Mouse (Mus musculus) liver, embryonic 13.5 days (tissue): ENCODE measurements around the gene Ceacam16. TPM values are rescaled to one million over a fixed set of nuclear protein-coding genes. Genes with fewer than 3 reads are reported as not detected.

Experiments used
- ATAC-seq: fragments of 200-750 bp; cut with Nextera tagmentation; 2 replicates; pipeline ENCODE4 v1.8.0; 2017; ENCODE audit warnings: low read depth, mild to moderate bottlenecking, moderate number of reproducible peaks, moderate library complexity
- DNase-seq: peaks from one replicate; pipeline ENCODE4 v3.0.0; 2022
- H3K27ac ChIP-seq: fragments of 300-500 bp; sonication (generic); 2 replicates; pipeline ENCODE4 v1.5.1; 2015; ENCODE audit warnings: moderate library complexity, mild to moderate bottlenecking, inconsistent platforms
- H3K27me3 ChIP-seq: fragments of 300-500 bp; sonication (generic); 2 replicates; pipeline ENCODE4 v1.6.1; 2015; ENCODE audit warnings: mild to moderate bottlenecking, inconsistent platforms
- H3K36me3 ChIP-seq: fragments of 300-500 bp; sonication (generic); 2 replicates; pipeline ENCODE4 v1.6.1; 2015; ENCODE audit warnings: mild to moderate bottlenecking, inconsistent platforms
- H3K4me1 ChIP-seq: fragments of 300-500 bp; sonication (generic); replicated peaks from 2 replicates; pipeline ENCODE4 v1.6.1; 2015; ENCODE audit warnings: inconsistent platforms
- H3K4me2 ChIP-seq: fragments of 300-500 bp; sonication (generic); 2 replicates; pipeline ENCODE4 v1.6.1; 2015; ENCODE audit warnings: inconsistent platforms, mild to moderate bottlenecking, moderate library complexity
- H3K4me3 ChIP-seq: fragments of 300-500 bp; sonication (generic); replicated peaks from 2 replicates; pipeline ENCODE4 v1.5.1; 2015; ENCODE audit warnings: mild to moderate bottlenecking, inconsistent platforms
- H3K9ac ChIP-seq: fragments of 300-500 bp; sonication (generic); 2 replicates; pipeline ENCODE4 v1.6.1; 2015; ENCODE audit warnings: mild to moderate bottlenecking, inconsistent platforms
- H3K9me3 ChIP-seq: fragments of 300-500 bp; sonication (generic); replicated peaks from 2 replicates; pipeline ENCODE4 v1.6.1; 2016; ENCODE audit warnings: inconsistent platforms
- WGBS: fragments of 180-500 bp; shearing (Covaris S2); methylation state at CpG from one replicate; pipeline ENCODE4 v1.1.7; 2015; ENCODE audit not compliant: insufficient replicate concordance; 5-methylcytosine and 5-hydroxymethylcytosine counted together
- polyA plus RNA-seq: library from polyadenylated mRNA; unstranded; fragments of >200 nt; fragmentation: Nextera tagmentation; extraction: Ambion mirVana; gene quantifications from 2 replicates; pipeline ENCODE4 v1.2.1, GENCODE M21; 2015

The Ceacam16 gene
- polyA plus RNA-seq, 1 experiment from 2014 or later = not detected

DNA sequence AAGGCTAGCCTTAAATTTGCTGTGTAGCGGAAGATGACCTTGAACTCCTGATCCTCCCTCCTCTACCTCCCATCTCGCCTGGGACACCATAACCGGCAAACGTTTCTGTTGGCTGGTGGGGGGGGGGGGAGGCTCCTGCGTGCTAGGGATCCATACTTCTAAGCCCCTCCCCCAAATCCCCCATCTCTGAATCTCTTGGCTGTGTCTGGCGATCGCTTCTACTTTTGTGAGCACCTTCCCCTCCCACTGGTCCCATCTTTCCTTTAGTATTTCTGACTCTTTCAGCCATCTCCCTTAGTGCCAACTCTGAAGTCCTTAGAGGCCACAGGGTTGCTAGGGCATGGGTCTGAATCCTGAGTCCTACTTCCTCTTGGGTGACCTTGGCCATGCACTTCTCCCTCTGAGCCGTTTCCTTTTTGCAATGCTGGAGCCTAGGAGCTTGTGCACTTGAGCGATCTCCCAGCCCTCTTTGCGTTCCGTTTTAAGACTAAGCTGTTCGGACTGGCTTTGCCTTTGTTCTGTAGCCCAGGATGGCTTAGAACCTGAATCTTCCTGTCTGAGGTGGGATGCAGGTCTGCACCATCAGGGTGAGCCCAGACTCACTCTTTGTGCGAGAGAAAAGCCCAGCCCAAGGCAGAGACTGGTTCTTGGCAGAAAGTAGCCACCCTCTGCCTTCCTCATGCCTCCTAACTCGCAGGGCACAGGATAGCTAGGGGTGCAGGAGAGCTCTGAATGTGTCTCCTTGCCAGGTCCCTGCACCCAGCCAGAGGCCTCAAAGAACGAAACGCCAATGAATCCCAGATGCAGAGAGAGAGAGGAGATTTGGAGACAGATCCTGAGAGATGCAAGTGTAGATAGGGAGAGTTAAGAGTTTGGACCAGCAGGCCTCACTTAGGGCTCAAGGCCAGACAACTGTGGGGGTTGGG is 37.6 kb downstream of the Ceacam16 start:
- Histone ChIP-seq H3K4me2 (peak overlapping the region; percentile 66), H3K9me3 (0 out of 2 replicates have a peak, but pooled peaks cover 3% of the 10 kb centered on the region), H3K27ac (peak overlapping the region; percentile 84), H3K9ac (no peak overlapping the region), H3K4me3 (peak overlapping the region; percentile 59; the same call in 1 of the 2 replicates), H3K4me1 (peaks cover 33% of the 10 kb centered on the region), H3K27me3 (peaks cover 34% of the 10 kb centered on the region), H3K36me3 (peaks cover 6% of the 10 kb centered on the region; the same call in 1 of the 2 replicates)
- DNase-seq (no peak), ATAC-seq (peak; percentile 29)
- WGBS = 12% methylated on average over 16 of the region's 16 CpGs

DNA sequence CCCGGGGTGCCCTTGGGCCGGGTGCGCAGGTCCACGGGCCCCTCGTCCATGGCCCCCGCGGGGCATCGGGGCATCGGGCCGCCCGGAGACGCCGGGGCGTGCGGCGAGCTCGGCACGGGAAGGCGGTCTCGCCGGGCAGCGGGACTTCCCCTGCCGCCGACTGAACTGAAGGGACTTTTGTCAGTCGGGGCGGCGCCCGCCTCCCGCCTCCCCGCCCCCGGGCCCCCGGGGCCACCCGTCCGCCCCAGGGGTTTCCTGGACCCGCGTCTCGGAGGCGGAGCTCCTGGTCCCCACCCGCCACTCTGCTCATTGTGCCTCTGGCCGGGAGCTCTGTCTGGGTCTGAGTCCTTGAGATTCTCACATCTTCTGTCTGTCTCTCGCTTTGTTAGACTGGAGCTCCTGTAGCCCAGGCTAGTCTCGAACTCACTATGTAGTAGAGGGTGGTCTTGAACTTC is 38.5 kb downstream of the Ceacam16 start, which contains the start of gene Bcl3:
Bcl3 (minus strand) TSS at position 167 of the 455 bp plus-strand sequence.
- under 1% methylated on average over 37 of the region's 42 CpGs for WGBS
- H3K4me2 ChIP-seq = peak within 1 kb of the TSS; percentile 66
- H3K36me3 ChIP-seq = peaks cover 6% of the 10 kb centered on the region; the same call in 1 of the 2 replicates
- H3K9ac ChIP-seq = peak within 1 kb of the TSS; percentile 67
- peak within 1 kb of the TSS; percentile 59 for H3K4me3 ChIP-seq
- H3K27ac ChIP-seq = peak within 1 kb of the TSS; percentile 84
- ATAC-seq (no peak), DNase-seq (no peak)
- peaks cover 37% of the 10 kb centered on the region for H3K27me3 ChIP-seq
- peaks cover 42% of the 10 kb centered on the region for H3K4me1 ChIP-seq
- H3K9me3 ChIP-seq = 0 out of 2 replicates have a peak, but pooled peaks cover 3% of the 10 kb centered on the region

DNA sequence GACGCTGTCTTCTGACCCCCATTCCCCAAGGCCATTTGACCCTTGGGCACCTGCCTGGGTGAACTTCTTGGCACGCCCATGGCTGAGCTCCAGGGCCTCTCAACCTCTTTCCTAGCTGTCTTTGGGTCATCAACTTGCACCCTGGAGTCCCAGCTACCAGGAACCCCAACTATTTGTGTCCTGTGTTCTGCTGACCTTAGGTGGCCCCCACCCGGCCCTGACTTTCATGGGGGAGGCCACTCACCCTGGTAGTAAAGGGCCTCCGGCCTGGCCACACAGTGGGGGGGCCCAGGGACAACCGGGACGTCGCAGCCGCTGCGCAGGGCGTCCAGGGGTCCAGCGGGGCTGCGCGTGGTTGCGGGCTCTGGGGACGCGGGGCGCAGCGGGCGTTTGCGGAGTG is 38.9 kb downstream of the Ceacam16 start:
- H3K4me1 ChIP-seq = peaks cover 46% of the 10 kb centered on the region
- peak overlapping the region; percentile 66 for H3K4me2 ChIP-seq
- H3K27ac ChIP-seq = peak overlapping the region; percentile 55
- no peak for DNase-seq
- H3K9ac ChIP-seq = peak overlapping the region; percentile 67
- H3K27me3 ChIP-seq = peaks cover 42% of the 10 kb centered on the region
- WGBS = 5% methylated on average over 20 of the region's 20 CpGs
- no peak for ATAC-seq
- peaks cover 6% of the 10 kb centered on the region; the same call in 1 of the 2 replicates for H3K36me3 ChIP-seq
- 0 out of 2 replicates have a peak, but pooled peaks cover 3% of the 10 kb centered on the region for H3K9me3 ChIP-seq
- peak overlapping the region; percentile 59 for H3K4me3 ChIP-seq

DNA sequence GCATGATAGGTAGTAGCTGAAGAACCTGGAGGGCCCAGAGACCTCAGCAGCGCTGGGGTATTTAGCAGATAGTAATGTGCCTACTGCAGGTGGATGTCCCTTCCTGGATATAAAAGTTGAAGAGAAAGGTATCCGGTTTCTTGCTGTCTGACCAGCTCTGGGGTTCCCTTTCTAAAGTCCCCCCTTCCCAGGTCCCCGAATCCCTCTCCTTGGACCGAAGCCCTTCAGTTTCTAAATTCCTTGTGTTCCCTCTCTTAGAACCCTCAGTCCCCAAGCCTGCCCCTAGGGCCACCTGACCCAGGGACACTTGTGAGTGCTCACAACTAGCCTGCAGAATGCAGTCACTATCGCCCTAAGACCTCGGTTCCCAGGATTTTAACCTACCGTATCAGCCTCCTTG is 39.5 kb downstream of the Ceacam16 start:
- 0 out of 2 replicates have a peak, but pooled peaks cover 3% of the 10 kb centered on the region for H3K9me3 ChIP-seq
- WGBS = 58% methylated on average over 7 of the region's 7 CpGs
- no peak overlapping the region for H3K9ac ChIP-seq
- H3K36me3 ChIP-seq = peaks cover 6% of the 10 kb centered on the region; the same call in 1 of the 2 replicates
- DNase-seq (no peak), ATAC-seq (no peak)
- peaks cover 47% of the 10 kb centered on the region for H3K27me3 ChIP-seq
- H3K27ac ChIP-seq = no peak overlapping the region
- peak overlapping the region; percentile 59 for H3K4me3 ChIP-seq
- peaks cover 48% of the 10 kb centered on the region for H3K4me1 ChIP-seq
- H3K4me2 ChIP-seq = peak overlapping the region; percentile 66

DNA sequence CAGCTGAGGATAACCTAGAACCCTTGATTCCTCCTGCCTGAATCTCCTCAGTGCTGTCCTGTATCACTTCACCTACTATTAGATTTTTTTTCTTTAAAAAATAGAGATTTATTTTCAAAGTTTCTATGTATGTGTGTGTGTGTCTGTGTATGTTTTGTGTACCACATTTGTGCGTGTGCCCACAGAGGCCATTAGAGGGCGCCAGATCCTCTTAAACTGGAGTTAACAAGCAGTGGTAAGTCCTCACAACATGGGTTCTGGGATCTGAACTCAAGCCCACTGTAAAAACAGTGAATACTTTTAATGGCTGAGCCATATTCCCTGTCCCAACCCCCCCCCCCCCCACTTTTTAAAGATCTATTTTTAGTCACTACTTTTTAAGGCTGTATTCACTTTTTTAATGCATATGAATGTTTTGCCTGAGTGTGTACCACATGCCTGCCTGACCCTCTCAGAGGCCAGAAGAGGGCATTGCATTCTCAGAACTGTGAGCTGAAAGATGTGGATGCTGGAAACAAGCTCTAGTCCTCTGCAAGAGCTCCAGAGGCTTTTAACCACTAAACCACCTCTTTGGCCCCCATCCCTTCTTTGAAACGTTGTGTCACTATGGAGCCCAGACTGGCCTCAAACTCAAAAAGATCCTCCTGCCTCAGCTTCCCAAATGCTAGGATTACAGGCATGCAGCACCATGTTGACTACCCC is 40.6 kb downstream of the Ceacam16 start:
- peaks cover 59% of the 10 kb centered on the region for H3K27me3 ChIP-seq
- H3K9ac ChIP-seq = no peak overlapping the region
- no peak overlapping the region for H3K27ac ChIP-seq
- DNase-seq (no peak), ATAC-seq (no peak)
- no peak overlapping the region for H3K4me3 ChIP-seq
- peaks cover 6% of the 10 kb centered on the region; the same call in 1 of the 2 replicates for H3K36me3 ChIP-seq
- 0 out of 2 replicates have a peak, but pooled peaks cover 3% of the 10 kb centered on the region for H3K9me3 ChIP-seq
- 60% methylated on average over 3 of the region's 3 CpGs for WGBS
- peaks cover 59% of the 10 kb centered on the region for H3K4me1 ChIP-seq
- no peak overlapping the region for H3K4me2 ChIP-seq

DNA sequence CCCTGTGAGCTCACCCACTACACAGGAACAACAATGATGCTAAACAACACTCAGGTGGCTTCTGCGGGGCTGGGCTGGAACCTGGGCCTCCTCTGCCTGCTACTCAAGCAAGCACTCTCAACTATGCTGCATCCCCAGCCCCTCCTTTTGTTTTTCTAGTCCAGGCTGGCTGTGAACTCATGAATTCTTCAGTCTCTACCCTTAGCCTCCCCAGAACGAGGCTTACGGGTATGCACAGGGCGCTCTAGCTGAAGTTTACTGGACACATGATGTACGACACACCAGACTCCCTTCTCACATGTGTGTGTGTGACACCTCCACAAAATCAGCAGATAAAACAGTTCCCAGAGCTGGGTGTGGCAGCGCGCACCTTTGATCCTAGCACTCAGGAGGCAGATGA is 42.2 kb downstream of the Ceacam16 start:
- 70% methylated on average over 7 of the region's 7 CpGs for WGBS
- H3K9me3 ChIP-seq = 0 out of 2 replicates have a peak, but pooled peaks cover 3% of the 10 kb centered on the region
- peaks cover 54% of the 10 kb centered on the region for H3K27me3 ChIP-seq
- H3K36me3 ChIP-seq = peaks cover 6% of the 10 kb centered on the region; the same call in 1 of the 2 replicates
- no peak overlapping the region for H3K27ac ChIP-seq
- H3K4me3 ChIP-seq = no peak overlapping the region
- no peak overlapping the region for H3K4me2 ChIP-seq
- DNase-seq = no peak
- peaks cover 50% of the 10 kb centered on the region for H3K4me1 ChIP-seq
- no peak for ATAC-seq
- no peak overlapping the region for H3K9ac ChIP-seq

DNA sequence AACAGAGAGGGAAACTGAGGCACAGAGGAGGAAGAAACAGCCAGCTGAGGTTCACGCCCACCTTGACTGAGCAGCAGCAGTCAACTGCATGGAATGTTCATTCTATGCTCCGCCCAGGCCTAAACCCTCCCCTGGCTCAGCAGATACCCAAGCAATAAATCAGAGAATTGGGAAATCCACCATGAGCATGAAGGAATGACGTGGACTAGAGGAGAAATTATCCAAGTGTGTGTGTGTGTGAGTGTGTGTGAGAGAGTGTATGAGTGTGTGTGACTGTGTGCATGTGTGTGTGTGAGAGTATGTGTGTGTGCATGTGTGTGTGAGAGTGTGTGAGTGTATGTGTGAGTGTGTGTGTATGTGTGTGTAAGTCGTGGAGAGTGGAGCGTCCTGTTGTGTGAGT is 42.7 kb downstream of the Ceacam16 start:
- DNase-seq (no peak), ATAC-seq (no peak)
- H3K27me3 ChIP-seq = peaks cover 50% of the 10 kb centered on the region
- H3K27ac ChIP-seq = peak overlapping the region; percentile 75; the same call in 1 of the 2 replicates
- no peak overlapping the region for H3K4me2 ChIP-seq
- 60% methylated on average over 5 of the region's 5 CpGs for WGBS
- no peak overlapping the region for H3K4me3 ChIP-seq
- 0 out of 2 replicates have a peak, but pooled peaks cover 3% of the 10 kb centered on the region for H3K9me3 ChIP-seq
- no peak overlapping the region for H3K9ac ChIP-seq
- peaks cover 50% of the 10 kb centered on the region for H3K4me1 ChIP-seq
- peaks cover 6% of the 10 kb centered on the region; the same call in 1 of the 2 replicates for H3K36me3 ChIP-seq

DNA sequence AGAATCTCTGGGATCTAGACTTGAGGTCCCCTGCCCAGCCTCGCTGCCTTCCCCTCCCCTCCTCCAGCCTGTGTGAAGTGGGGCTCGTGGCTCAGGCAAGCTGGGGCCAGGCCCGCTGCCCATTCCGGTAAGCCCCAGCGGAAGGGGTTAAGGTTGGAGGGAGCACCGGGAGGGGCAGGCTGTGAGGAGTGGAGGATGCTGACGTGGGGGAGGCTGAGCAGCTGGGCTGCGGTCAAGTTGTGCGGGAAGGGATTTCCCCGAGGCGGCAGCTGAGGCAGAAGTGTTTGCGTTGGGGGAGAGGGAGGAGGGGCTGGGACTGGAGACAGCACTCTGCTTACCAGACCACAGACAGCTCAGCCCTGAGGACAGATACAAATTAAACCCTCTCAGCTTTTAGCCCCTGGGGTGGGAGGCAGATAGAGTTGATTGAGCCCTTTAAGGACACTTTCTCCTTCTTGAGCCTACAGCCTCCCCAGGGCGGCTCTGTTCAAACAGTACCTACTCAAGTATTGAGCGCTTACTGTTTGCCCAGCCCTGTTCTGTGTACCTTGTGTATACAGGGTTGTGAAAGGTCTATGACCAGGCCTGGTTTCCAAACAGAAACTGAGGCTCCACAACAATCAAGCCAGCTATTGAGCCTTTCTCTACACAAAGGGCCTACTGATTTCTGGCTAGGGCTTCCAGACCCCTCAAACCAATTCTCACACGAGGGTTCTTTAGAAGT is 43.6 kb downstream of the Ceacam16 start:
- Histone ChIP-seq H3K4me3 (peak overlapping the region; percentile 42), H3K27ac (peak overlapping the region; percentile 75), H3K27me3 (peaks cover 41% of the 10 kb centered on the region), H3K4me2 (peak overlapping the region; percentile 58), H3K4me1 (peaks cover 42% of the 10 kb centered on the region), H3K9ac (peak overlapping the region; percentile 51), H3K9me3 (0 out of 2 replicates have a peak, but pooled peaks cover 3% of the 10 kb centered on the region), H3K36me3 (peaks cover 6% of the 10 kb centered on the region; the same call in 1 of the 2 replicates)
- DNase-seq (no peak), ATAC-seq (peak; percentile 66)
- 10% methylated on average over 15 of the region's 15 CpGs for WGBS

DNA sequence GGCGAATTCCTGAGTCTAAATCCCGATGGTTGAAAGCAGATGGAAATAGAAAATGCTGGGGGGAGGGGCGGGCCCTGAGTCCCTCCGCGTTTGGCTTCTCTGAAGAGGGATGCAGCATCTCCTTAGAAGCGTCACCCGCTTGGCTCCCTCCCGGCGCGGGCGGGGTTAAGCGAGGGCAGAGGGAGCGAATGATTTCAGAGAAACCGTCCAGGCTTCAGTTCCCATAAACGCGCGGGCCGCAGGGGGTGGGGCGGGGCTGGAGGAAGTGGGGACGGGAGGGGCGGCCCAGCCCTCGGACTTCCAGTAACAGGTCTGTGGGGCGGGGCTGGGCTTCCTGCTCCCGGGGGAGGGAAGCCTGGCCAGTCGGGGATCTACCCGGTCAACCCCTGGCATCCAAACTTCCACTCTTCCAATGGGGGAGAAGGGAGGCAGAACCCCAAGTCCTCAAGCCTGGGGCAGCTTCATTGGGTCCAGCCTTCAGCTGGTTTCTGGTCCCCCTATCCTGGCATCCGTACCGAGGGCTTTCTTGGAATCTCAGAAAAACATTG is 44.8 kb downstream of the Ceacam16 start:
- Histone ChIP-seq H3K4me1 (peaks cover 38% of the 10 kb centered on the region), H3K36me3 (peaks cover 12% of the 10 kb centered on the region; the same call in 1 of the 2 replicates), H3K4me3 (peak overlapping the region; percentile 42), H3K4me2 (peak overlapping the region; percentile 58), H3K27ac (peak overlapping the region; percentile 75), H3K9me3 (0 out of 2 replicates have a peak, but pooled peaks cover 3% of the 10 kb centered on the region), H3K9ac (peak overlapping the region; percentile 23; the same call in 1 of the 2 replicates), H3K27me3 (peaks cover 31% of the 10 kb centered on the region)
- ATAC-seq = peak; percentile 54
- WGBS = under 1% methylated on average over 28 of the region's 28 CpGs
- DNase-seq = peak; percentile 51
